Mouse (Mus musculus): ENCODE measurements around the gene Ercc1. TPM values are rescaled to one million over a fixed set of nuclear protein-coding genes. Genes with fewer than 3 reads are reported as not detected.
A peak's percentile ranks its signal among the peaks of the same experiment; 100 is the strongest.

Gene Ercc1
- total RNA-seq, 1 experiment: 53.2 TPM

- TF ChIP-seq ZNF384 (IDR thresholded peaks at IDR 0.05; ENCODE audit: low read depth, low read length): no peak
- in situ Hi-C loops (cut with MboI; ENCODE audit: low sequenced_read_pairs in 2 of 2, unreplicated experiment in 2 of 2): no loop called here
- no peak for DNase-seq (ENCODE audit: low read depth, low spot score)
- H3K4me1 ChIP-seq (ENCODE audit: control insufficient read depth in 2 of 2, insufficient read depth in 2 of 2, low read length in 2 of 2, poor library complexity in 1 of 2): peaks cover 0 to 11% of the 10 kb centered on the region in 2 experiments; a peak in 1 of 4 replicates
- H3K4me3 ChIP-seq (ENCODE audit: insufficient read depth in 1 of 2, low read depth in 1 of 2, low read length in 2 of 2, poor library complexity in 1 of 2, severe bottlenecking in 1 of 2): no peak overlapping the region
- H3K9me3 ChIP-seq (ENCODE audit: control insufficient read depth, insufficient read depth, low read depth, low read length): no peaks in the 10 kb centered on the region
- no peaks in the 10 kb centered on the region for H3K36me3 ChIP-seq (ENCODE audit: control insufficient read depth, insufficient read depth, low read length, poor library complexity, severe bottlenecking)
- no peak overlapping the region for H3K9ac ChIP-seq (ENCODE audit: insufficient read depth, low read depth, low read length, poor library complexity, severe bottlenecking)
- H3K27ac ChIP-seq (ENCODE audit: insufficient read depth, low read depth, low read length, poor library complexity, severe bottlenecking): no peak overlapping the region
Measured at GRCm38 (mm10) chr7:19303046-19303305, 41.6 kb upstream of the Ercc1 start.

- Histone ChIP-seq H3K36me3 (ENCODE audit: control insufficient read depth, insufficient read depth, low read length, poor library complexity, severe bottlenecking) (no peaks in the 10 kb centered on the region), H3K27ac (ENCODE audit: insufficient read depth, low read depth, low read length, poor library complexity, severe bottlenecking) (no peak overlapping the region), H3K9me3 (ENCODE audit: control insufficient read depth, insufficient read depth, low read depth, low read length) (no peaks in the 10 kb centered on the region), H3K4me3 (ENCODE audit: insufficient read depth in 1 of 2, low read depth in 1 of 2, low read length in 2 of 2, poor library complexity in 1 of 2, severe bottlenecking in 1 of 2) (peak overlapping the region in 1 of 2 experiments; percentile 14; a peak in 1 of 4 replicates), H3K9ac (ENCODE audit: insufficient read depth, low read depth, low read length, poor library complexity, severe bottlenecking) (no peak overlapping the region), H3K4me1 (ENCODE audit: control insufficient read depth in 2 of 2, insufficient read depth in 2 of 2, low read length in 2 of 2, poor library complexity in 1 of 2) (peaks cover 0 to 11% of the 10 kb centered on the region in 2 experiments; a peak in 1 of 4 replicates)
- TF ChIP-seq CHD2 (IDR thresholded peaks at IDR 0.05; ENCODE audit: low read depth, low read length): no peak
- TF ChIP-seq MAFK (IDR thresholded peaks at IDR 0.05; ENCODE audit: insufficient read depth, low read depth, low read length): no peak
- no peak for TF ChIP-seq HCFC1 (IDR thresholded peaks at IDR 0.05; ENCODE audit: borderline replicate concordance, insufficient read depth, low read length)
- no peak for TF ChIP-seq ZC3H11A (IDR thresholded peaks at IDR 0.05; ENCODE audit: borderline replicate concordance, low read depth, low read length)
- TF ChIP-seq ZNF384 (IDR thresholded peaks at IDR 0.05; ENCODE audit: low read depth, low read length): no peak
- in situ Hi-C loops (cut with MboI; ENCODE audit: low sequenced_read_pairs in 2 of 2, unreplicated experiment in 2 of 2): no loop called here
- peak; percentile 79 for DNase-seq (ENCODE audit: low read depth, low spot score)
Measured at GRCm38 (mm10) chr7:19303770-19304169, 40.8 kb upstream of the Ercc1 start.

DNA sequence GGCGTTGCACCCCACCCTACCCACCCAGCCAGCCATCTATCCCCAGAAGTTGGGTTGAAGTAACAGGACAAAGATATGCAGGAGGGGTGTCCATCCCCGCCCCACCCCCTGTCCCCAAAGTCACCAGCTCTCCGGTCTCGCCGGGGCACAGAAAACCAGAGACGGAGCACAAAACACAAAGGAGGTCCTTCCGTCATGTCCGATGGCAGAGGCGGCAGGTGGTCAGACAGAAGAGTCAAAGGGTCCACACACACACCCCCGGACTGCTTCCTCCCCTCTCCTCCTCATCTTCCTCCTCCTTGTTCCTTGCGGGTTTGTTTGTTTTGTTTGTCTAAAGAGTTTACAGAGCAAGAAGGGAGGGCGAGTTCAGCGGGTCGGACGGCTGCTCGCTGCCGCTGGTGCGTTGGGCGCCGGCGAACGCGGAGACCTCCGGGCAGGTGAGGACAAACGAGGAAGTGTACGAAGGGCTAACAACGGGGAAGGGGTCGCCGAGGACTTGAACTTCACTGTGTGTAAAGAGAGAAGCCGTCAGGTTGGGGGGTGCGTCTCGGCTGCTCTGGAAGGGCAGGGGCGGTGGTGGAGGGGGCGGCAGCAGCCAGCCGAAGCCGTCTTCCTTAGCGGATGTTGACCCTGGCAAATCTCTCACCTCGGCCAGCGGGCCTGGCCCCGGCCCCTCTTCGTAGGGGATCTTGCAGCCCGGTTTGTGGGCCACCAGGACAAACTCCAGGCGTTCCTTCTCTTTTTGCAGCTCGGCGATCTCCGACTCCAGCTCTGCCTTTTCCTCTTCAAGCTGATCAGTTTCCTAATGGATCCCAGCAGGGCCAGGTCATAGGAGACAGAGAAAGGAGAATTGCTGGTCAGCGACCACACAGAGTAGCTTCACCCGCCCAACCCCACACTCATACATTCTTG is 39.8 kb upstream of the Ercc1 start:
- Histone ChIP-seq H3K4me1 (ENCODE audit: control insufficient read depth in 2 of 2, insufficient read depth in 2 of 2, low read length in 2 of 2, poor library complexity in 1 of 2) (peaks cover 0 to 11% of the 10 kb centered on the region in 2 experiments; a peak in 1 of 4 replicates), H3K27ac (ENCODE audit: insufficient read depth, low read depth, low read length, poor library complexity, severe bottlenecking) (no peak overlapping the region), H3K9ac (ENCODE audit: insufficient read depth, low read depth, low read length, poor library complexity, severe bottlenecking) (peak overlapping the region; percentile 15; the same call in 1 of the 2 replicates), H3K36me3 (ENCODE audit: control insufficient read depth, insufficient read depth, low read length, poor library complexity, severe bottlenecking) (no peaks in the 10 kb centered on the region), H3K4me3 (ENCODE audit: insufficient read depth in 1 of 2, low read depth in 1 of 2, low read length in 2 of 2, poor library complexity in 1 of 2, severe bottlenecking in 1 of 2) (peak overlapping the region; percentile 19 to 43; a peak in 3 of 4 replicates), H3K9me3 (ENCODE audit: control insufficient read depth, insufficient read depth, low read depth, low read length) (no peaks in the 10 kb centered on the region)
- no peak for TF ChIP-seq ZC3H11A (IDR thresholded peaks at IDR 0.05; ENCODE audit: borderline replicate concordance, low read depth, low read length)
- no peak for TF ChIP-seq CHD2 (IDR thresholded peaks at IDR 0.05; ENCODE audit: low read depth, low read length)
- no peak for TF ChIP-seq MAFK (IDR thresholded peaks at IDR 0.05; ENCODE audit: insufficient read depth, low read depth, low read length)
- TF ChIP-seq HCFC1 (IDR thresholded peaks at IDR 0.05; ENCODE audit: borderline replicate concordance, insufficient read depth, low read length): no peak
- no peak for TF ChIP-seq ZNF384 (IDR thresholded peaks at IDR 0.05; ENCODE audit: low read depth, low read length)
- in situ Hi-C loops (cut with MboI; ENCODE audit: low sequenced_read_pairs in 2 of 2, unreplicated experiment in 2 of 2): no loop called here
- DNase-seq (ENCODE audit: low read depth, low spot score): no peak

GRCm38 (mm10) chr7:19305413-19305735 is 39.2 kb upstream of the Ercc1 start:
- Histone ChIP-seq H3K4me1 (ENCODE audit: control insufficient read depth in 2 of 2, insufficient read depth in 2 of 2, low read length in 2 of 2, poor library complexity in 1 of 2) (peaks cover 0 to 11% of the 10 kb centered on the region in 2 experiments; a peak in 1 of 4 replicates), H3K4me3 (ENCODE audit: insufficient read depth in 1 of 2, low read depth in 1 of 2, low read length in 2 of 2, poor library complexity in 1 of 2, severe bottlenecking in 1 of 2) (no peak overlapping the region)
- in situ Hi-C loops (cut with MboI; ENCODE audit: low sequenced_read_pairs in 2 of 2, unreplicated experiment in 2 of 2): no loop called here

More at GRCm38 (mm10) chr7:19305413-19305735, 39.2 kb upstream of the Ercc1 start:
- no peak overlapping the region for H3K9ac ChIP-seq (ENCODE audit: insufficient read depth, low read depth, low read length, poor library complexity, severe bottlenecking)
- TF ChIP-seq CHD2 (IDR thresholded peaks at IDR 0.05; ENCODE audit: low read depth, low read length): 0 out of 2 replicates have a peak, but pooled peaks have one; percentile 13
- no peak for TF ChIP-seq MAFK (IDR thresholded peaks at IDR 0.05; ENCODE audit: insufficient read depth, low read depth, low read length)
- no peak overlapping the region for H3K27ac ChIP-seq (ENCODE audit: insufficient read depth, low read depth, low read length, poor library complexity, severe bottlenecking)
- H3K9me3 ChIP-seq (ENCODE audit: control insufficient read depth, insufficient read depth, low read depth, low read length): no peaks in the 10 kb centered on the region
- DNase-seq (ENCODE audit: low read depth, low spot score): no peak
- H3K36me3 ChIP-seq (ENCODE audit: control insufficient read depth, insufficient read depth, low read length, poor library complexity, severe bottlenecking): no peaks in the 10 kb centered on the region
